1 mouse cellular context compared by ENCODE assay signal in genomic region chr4:148158436-148159348, GRCm38 (mm10).
TF ChIP-seq lines count a peak whose summit lies in the region.

No protein-coding gene starts in this region.

TF ChIP-seq in MEL, 35 proteins besides CTCF, POLR2A, EP300 and RAD21:
- TF ChIP-seq CHD1 (IDR thresholded peaks at IDR 0.05; ENCODE audit: low read depth, low read length) = no peak
- TF ChIP-seq MAFK (IDR thresholded peaks at IDR 0.05; ENCODE audit: borderline replicate concordance, low read depth, low read length) = no peak
- TF ChIP-seq TAL1 (IDR thresholded peaks at IDR 0.05; ENCODE audit: low read length) = no peak
- no peak for TF ChIP-seq HCFC1 (IDR thresholded peaks at IDR 0.05; ENCODE audit: low read depth, low read length)
- TF ChIP-seq JUND (IDR thresholded peaks at IDR 0.05; ENCODE audit: low read depth, low read length) = no peak
- TF ChIP-seq POLR2AphosphoS5 (IDR thresholded peaks at IDR 0.05; ENCODE audit: borderline replicate concordance, low read depth, low read length) = no peak
- TF ChIP-seq GATA1 (IDR thresholded peaks at IDR 0.05; ENCODE audit: low read depth, low read length) = no peak
- TF ChIP-seq USF1 (IDR thresholded peaks at IDR 0.05; ENCODE audit: low read depth, low read length) = no peak
- TF ChIP-seq GABPA (IDR thresholded peaks at IDR 0.05; ENCODE audit: low read depth, low read length) = no peak
- no peak for TF ChIP-seq MEF2A (IDR thresholded peaks at IDR 0.05; ENCODE audit: extremely low read depth, insufficient replicate concordance, low read depth, low read length, poor library complexity, severe bottlenecking)
- no peak for TF ChIP-seq KAT2A (conservative IDR thresholded peaks at IDR 0.05; ENCODE audit: low read depth, low read length)
- TF ChIP-seq POLR2AphosphoS2 (IDR thresholded peaks at IDR 0.05; ENCODE audit: low read length) = no peak
